Mouse (Mus musculus): Measurements from ENCODE around the gene Svs2.
A peak's percentile ranks its signal among the peaks of the same experiment; 100 is the strongest.
"Not testable (repeated sequence)": the region's sequence is repeated elsewhere in the genome, so short reads cannot be mapped to it uniquely, and the experiment has no call there.

The Svs2 gene

DNA sequence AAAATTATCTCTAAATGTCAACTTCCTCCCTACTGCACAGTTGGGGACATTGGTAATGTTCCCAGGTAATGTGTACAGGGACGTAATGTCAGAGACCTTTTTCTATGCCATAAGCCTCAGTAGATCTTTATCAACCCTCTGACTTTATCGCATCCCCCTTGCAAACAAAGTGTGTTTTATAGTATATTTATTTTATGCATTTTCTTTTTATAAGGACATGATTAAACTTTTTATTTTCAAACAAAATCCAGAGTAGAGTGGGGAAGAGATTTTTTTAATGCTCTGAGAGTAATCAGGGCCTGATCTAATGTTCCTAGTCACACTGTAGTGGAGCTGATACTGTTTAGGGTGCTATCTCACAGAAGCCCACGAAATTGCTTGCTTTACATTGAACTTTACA lies at the start of gene Svs2:
Gene Svs2, minus strand, starts transcription at position 101 of the 400 bp plus-strand sequence.
- no peak for DNase-seq

DNA sequence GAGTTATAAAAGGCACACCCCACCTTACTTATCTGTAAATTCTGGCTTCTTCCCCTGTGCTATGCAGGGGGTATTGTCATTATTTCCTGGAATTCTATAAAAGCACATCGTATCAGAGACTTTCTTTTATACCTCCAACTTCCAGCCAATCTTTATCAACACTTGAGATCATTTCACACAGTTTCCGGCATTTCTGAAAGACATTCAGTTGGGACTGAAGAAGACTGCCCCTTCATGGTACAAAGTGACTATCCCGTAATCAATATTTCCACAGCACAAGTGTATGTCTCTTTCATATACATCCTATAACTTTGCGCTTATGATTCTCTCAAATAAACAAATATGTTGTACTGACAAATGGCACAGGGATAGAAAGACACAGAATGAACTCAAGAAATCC lies 40.1 kb upstream of the Svs2 start, which contains the start of gene Svs4:
Gene Svs4, minus strand, starts transcription at position 101 of the 400 bp plus-strand sequence.
- DNase-seq, result no peak

- not testable (repeated sequence) for DNase-seq
Measured at GRCm38 (mm10) chr2:164256540-164256939, 18.3 kb upstream of the Svs2 start, which contains the start of gene Svs3b. Gene Svs3b, minus strand, starts transcription at chr2:164256640.

GRCm38 (mm10) chr2:164232671-164233070 lies 5.6 kb downstream of the Svs2 start:
- no peak for DNase-seq

DNA sequence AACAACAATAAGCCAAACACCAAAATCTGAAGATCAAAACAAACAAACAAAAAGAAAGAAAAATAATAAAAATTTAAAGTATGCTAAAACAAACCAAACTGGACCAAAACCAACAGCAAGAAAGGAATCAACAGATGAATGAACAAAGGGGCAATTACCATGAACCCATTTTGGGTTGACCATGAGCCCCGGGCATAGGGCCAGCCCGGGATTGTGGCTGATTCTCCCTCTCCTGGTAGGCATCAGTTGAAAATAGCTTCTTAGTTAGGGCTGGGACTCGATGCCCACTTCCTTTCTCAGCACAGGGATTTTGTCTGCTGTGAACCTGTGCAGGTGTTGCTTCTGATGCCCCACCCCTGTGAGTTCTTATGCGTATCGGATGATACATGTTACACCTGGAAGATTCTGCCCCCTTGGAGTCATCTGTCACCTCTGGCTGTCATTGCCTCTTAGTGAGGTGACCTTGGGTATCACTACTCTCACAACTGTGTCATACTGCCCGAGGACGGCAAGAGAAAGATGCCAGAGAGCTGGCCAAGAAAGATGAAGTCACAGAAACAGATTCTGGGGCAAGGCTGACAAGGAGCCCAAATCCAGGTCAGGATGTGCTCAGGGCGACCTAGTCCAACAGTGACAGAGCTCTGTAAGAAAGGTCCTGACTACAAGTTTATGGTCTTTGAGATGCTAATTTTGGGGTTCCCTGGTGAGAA lies 9.8 kb downstream of the Svs2 start:
- DNase-seq, result no peak

DNA sequence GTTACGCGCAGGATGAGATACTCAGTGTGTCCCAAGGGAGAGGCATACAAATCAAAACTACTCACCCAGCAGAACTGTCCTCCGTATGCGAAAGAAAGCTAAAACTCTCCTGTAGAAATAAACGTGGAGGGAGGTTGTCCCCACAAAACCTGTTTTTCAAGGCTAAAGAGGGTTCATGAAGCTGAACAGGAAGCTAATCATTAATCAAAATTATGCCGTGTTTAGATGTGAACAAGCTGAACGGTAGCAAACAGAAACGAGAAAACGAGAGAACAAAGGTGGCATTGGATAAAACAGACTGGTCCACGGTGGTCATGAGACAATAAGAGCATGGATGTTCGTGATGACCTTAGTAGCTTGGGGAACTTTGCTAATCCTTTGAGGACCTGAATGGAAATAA lies 16.7 kb downstream of the Svs2 start, which contains the start of gene Wfdc15b:
Gene Wfdc15b, minus strand, starts transcription at position 139 of the 400 bp plus-strand sequence.
- DNase-seq, result no peak

DNA sequence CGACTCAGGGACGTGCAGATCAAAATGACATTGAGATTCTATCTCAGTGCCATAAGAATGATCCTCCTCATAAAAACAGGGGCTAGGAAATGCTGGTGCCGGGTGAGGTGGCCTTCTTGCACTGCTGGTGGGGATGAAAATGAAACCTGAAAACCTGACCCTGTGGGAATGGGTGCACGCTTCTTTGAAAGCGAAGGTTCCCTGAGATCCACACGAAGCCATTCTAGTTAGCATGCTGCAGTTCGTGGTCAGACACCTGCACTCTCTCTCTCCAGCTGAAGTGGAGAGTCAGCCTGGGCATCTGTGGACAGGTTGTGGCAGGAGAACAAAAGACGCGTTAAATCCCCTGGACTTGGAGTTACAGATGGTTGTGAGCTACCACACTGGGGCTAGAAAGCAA lies 19.0 kb downstream of the Svs2 start:
- DNase-seq, result no peak

DNA sequence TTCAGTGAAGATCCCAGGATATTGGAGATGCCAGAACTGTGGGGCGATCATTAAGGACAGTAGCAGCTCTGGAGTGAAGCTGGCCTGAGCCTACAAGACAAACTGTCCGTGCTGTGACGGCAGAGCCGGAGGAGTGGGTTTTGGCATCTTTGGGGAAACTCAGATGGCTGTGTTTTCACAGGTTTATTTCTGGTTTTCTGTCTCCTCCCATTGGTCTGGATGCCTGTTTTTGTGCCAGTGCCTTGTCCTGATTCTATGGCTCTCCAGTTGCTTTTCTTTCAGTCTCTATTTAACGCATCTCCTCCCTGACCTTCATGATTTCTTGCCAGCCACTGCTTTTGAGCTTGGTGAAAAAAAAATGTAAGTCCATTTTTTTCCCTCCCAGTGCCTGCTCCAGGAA lies 25.6 kb downstream of the Svs2 start:
- no peak for DNase-seq

GRCm38 (mm10) chr2:164210892-164211291 lies 27.4 kb downstream of the Svs2 start:
- DNase-seq, result no peak

DNA sequence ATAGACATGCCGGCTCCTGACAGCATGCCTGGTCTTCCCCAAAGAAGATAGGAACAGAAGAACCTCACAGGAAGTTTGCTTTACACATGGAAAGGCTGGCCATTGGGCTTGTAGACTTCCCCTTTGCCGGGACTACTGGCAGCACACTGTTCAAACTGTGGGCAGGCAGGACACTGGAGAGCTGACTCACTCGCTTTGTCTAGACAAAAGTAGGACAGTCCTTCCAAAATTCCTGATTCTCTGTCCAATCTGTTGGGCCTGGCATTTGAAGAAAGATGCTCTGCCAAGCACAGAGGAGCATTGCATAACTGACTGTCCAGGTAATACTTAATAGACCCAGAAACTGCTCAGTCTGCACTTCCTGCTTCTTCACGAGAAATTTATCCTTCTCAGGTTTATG lies 31.6 kb downstream of the Svs2 start:
- no peak for DNase-seq

- not testable (repeated sequence) for DNase-seq
Measured at GRCm38 (mm10) chr2:164206011-164206410, 32.3 kb downstream of the Svs2 start.

DNA sequence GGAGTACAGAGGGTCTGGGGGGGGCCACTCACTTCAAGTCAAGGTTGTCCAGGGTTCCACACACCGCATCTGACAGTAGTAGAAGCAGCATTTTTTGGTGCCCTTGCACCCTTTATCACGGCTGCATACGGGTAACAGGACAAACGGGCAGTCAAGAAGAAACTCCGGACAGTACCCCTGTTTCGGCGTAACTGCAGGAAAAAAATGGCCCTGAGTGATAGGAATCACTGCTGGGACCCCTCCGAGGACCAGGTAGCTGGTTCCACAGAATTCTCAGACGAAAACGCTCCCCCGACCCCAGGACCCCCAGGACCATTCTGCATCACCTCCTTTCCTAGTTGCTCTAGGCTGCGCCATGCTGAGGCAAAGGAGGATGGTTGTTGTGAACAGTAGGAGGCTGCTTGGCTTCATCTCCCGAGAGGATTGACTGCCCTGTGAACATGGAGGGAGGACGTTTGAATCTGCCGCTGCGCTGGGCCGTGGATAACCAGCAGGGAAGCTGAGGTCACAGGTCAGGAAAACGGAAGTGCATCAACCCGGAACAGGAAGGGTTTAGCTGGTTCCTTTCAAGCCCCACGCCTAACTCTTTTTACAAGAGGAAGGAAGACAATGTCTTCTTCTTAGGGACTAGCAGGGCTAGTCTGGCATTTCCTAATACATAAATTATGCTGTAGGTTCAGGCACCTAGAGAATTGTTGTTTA lies 38.5 kb downstream of the Svs2 start, which contains the start of gene Wfdc15a:
Gene Wfdc15a, minus strand, starts transcription at position 505 of the 702 bp plus-strand sequence.
- DNase-seq, result no peak

DNA sequence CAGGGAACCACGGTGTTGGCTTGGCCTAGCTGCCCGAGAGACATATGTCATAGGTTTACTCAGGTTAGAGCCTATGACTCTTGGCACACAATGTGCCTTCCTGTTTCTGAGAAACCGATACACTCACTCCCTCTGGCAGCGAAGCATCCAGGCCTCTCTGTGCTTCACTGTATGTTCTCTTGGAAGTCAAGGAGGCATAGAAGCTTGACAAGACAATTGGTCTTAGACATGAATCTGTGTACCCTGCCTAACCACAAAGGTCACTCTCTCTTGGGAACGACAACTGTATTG lies 41.6 kb downstream of the Svs2 start:
- DNase-seq, result no peak

DNA sequence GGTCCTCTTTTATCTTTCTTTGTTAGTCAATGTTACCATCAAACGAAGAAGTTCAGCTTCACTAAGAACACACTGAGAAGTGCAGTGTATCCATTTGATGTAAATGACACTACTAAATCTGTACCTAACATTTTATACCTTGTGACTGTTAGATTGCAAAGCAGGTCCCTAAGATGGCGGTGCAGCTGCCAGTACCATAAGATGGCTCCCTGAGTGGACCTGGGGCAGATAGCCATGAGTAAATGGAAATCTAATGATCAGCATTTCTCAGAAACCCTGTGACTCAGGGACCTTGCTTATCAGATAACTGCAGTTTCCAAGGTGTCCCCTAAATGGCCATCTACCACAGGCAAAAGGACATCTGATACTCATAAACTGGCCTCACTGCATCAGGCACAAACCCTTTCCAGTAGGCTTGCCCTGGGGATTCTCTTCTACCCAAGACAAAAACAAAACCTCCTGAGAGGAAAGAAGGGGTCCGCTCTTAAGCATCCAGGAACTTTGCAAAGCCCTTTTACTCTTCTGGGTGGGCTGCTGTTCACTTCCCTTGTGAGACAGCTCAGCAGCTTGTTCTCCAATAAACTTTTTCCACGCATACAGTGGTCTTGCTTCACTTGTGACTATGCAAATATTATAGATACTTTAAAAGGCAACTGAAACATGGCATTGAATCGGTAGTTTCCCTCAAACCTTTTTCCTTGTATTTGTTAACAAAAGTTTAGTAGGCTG lies 42.1 kb downstream of the Svs2 start:
- DNase-seq, result no peak

DNA sequence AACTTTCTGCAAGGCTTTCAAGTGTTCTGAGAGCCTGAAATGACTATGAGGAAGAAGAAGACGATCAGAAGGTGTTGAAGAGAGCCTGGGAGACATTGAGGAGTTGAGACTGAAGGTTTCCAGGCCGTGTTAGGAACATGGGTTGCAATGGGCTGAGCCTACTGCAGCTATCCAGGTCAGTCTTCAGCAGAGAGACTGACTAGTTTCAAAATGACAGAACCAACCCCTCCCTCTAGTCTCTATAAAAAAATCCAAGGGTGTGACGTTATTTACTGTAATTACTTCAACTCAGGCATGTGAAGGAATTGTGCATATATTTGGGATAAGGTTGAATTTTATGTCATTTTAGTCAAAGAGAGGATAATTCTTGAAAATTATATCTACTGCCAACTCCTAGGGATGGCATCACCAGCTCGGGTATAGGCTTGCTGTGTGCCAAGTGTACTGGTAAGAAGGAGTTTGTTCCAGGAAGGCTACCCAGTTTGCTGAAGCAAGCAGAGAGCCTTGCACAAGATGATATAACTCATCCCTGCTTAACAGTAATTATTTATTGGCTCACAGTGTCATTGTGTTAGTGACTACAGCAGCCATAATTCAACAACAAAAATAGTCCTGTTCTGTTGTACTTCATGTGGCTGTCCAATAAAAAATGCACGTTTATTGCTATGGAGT lies 43.2 kb downstream of the Svs2 start:
- no peak for DNase-seq

DNA sequence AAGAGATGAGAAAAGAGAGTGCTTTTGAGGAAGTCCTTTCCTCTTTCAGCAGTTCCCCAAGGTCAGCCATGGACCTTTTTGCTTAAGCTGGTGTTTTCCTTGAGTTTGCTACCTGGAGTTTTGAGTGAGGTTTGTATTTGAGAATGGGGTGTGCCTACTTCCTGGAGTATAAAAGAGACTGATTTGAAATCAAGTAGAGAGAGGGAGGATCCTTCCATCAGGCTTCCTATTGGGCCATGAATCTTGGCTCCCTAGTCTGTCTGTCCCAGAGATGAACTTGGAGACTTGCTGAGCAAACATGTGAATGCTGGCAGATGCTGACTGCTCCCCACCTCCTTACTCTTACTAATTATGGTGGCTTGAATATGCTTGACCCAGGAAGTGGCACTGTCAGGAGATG lies 46.0 kb downstream of the Svs2 start:
- no peak for DNase-seq

DNA sequence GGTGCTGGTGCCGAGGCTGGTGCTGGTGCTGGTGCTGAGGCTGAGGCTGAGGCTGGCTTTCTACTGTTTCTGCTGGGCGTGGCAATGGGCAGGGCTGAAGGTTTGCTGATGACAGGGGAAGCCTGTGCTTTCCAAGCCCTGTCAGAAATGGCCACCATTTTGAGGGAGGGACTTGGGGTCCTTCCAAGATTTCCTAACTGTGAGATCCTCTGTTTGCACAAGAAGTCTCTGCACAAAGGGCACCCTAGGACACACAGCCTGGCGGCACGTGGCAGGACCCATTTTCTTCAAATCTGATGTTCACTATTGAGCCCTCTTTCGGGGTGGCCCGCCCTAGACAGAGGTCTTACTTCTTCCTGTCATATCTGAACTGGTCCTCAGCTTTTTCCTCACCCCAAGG lies 47.7 kb downstream of the Svs2 start, which contains the start of gene Wfdc12:
Gene Wfdc12, minus strand, starts transcription at position 33 of the 400 bp plus-strand sequence.
- DNase-seq, result no peak

- peak; percentile 30 for DNase-seq
Measured at GRCm38 (mm10) chr2:164188722-164189121, 49.5 kb downstream of the Svs2 start.

All from retina, postnatal 1 day (tissue).